In genomic region chr12:98180235-98180800, GRCm38 (mm10) we compare ENCODE assay signal across 19 mouse cellular contexts.
DNase-seq lines count a peak whose midpoint lies in the region; ATAC-seq and TF ChIP-seq lines count a peak whose summit lies in the region.
"Had no signal": no experiment of that assay in that cellular context is flagged by ENCODE, and none has a peak within 500 bp of the region (broad histone marks: within the 10 kb centered on the region; RNA-seq: fewer than 3 reads in every experiment).

No protein-coding gene starts in this region.

- H3K27ac ChIP-seq in cerebellum, adult 2 months (ENCODE audit: insufficient read depth, low read length) = no peak overlapping the region
- H3K27ac ChIP-seq in heart, embryonic 10.5 days = peak overlapping the region; percentile 16; the same call in 1 of the 2 replicates
- no peak overlapping the region for H3K27ac ChIP-seq in heart, embryonic 11.5 days (ENCODE audit: low read depth, low read length)
- no peak overlapping the region for H3K27ac ChIP-seq in midbrain, embryonic 11.5 days (ENCODE audit: low read depth, low read length)
- no peak overlapping the region for H3K27ac ChIP-seq in midbrain, embryonic 13.5 days
- no peak overlapping the region for H3K27ac ChIP-seq in bone marrow macrophage, adult 2 months (ENCODE audit: insufficient read depth, low read depth, low read length)
- H3K27ac ChIP-seq: embryonic facial prominence, embryonic 13.5 days; liver, embryonic 13.5 days; stomach, embryonic 15.5 days had no signal

- H3K4me3 ChIP-seq in cerebellum, adult 2 months (replicated peaks; ENCODE audit: insufficient read depth, low read depth, low read length) = no peak overlapping the region
- H3K4me3 ChIP-seq in heart, embryonic 10.5 days = no peak overlapping the region
- H3K4me3 ChIP-seq in heart, embryonic 11.5 days (ENCODE audit: low read depth, low read length) = no peak overlapping the region
- H3K4me3 ChIP-seq in midbrain, embryonic 11.5 days (ENCODE audit: low read depth, low read length) = no peak overlapping the region
- no peak overlapping the region for H3K4me3 ChIP-seq in midbrain, embryonic 13.5 days (replicated peaks)
- H3K4me3 ChIP-seq in bone marrow macrophage, adult 2 months (ENCODE audit: insufficient read depth, low read length) = no peak overlapping the region
- H3K4me3 ChIP-seq: embryonic facial prominence, embryonic 13.5 days; heart, embryonic 12.5 days; liver, embryonic 13.5 days; midbrain, embryonic 12.5 days; stomach, embryonic 15.5 days had no signal

- no peak overlapping the region for H3K9ac ChIP-seq in heart, embryonic 11.5 days (ENCODE audit: low read depth, low read length)
- H3K9ac ChIP-seq in midbrain, embryonic 11.5 days (ENCODE audit: low read length) = no peak overlapping the region
- no peak overlapping the region for H3K9ac ChIP-seq in midbrain, embryonic 13.5 days (replicated peaks)
- H3K9ac ChIP-seq: embryonic facial prominence, embryonic 13.5 days; heart, embryonic 12.5 days; liver, embryonic 13.5 days; midbrain, embryonic 12.5 days; stomach, embryonic 15.5 days had no signal

- H3K9me3 ChIP-seq in heart, embryonic 10.5 days = no peaks in the 10 kb centered on the region
- no peaks in the 10 kb centered on the region for H3K9me3 ChIP-seq in heart, embryonic 11.5 days (replicated peaks; ENCODE audit: control insufficient read depth, low read length)
- no peaks in the 10 kb centered on the region for H3K9me3 ChIP-seq in midbrain, embryonic 11.5 days (ENCODE audit: control insufficient read depth, low read length)
- H3K9me3 ChIP-seq in midbrain, embryonic 13.5 days = no peaks in the 10 kb centered on the region
- H3K9me3 ChIP-seq: embryonic facial prominence, embryonic 13.5 days; G1E; heart, embryonic 12.5 days; liver, embryonic 13.5 days; midbrain, embryonic 12.5 days; stomach, embryonic 15.5 days had no signal

- no peaks in the 10 kb centered on the region for H3K27me3 ChIP-seq in cerebellum, adult 2 months (ENCODE audit: control insufficient read depth, insufficient read depth, low read length)
- no peaks in the 10 kb centered on the region for H3K27me3 ChIP-seq in heart, embryonic 10.5 days (ENCODE audit: insufficient read depth, poor library complexity, severe bottlenecking)
- H3K27me3 ChIP-seq in heart, embryonic 11.5 days (ENCODE audit: control insufficient read depth, insufficient read depth, low read length) = no peaks in the 10 kb centered on the region
- H3K27me3 ChIP-seq in midbrain, embryonic 11.5 days (ENCODE audit: control insufficient read depth, insufficient read depth, low read length) = no peaks in the 10 kb centered on the region
- peaks cover 5% of the 10 kb centered on the region; the same call in 1 of the 2 replicates for H3K27me3 ChIP-seq in midbrain, embryonic 13.5 days
- H3K27me3 ChIP-seq: heart, embryonic 12.5 days; liver, embryonic 13.5 days; midbrain, embryonic 12.5 days; stomach, embryonic 15.5 days had no signal

- H3K36me3 ChIP-seq in heart, embryonic 10.5 days = no peaks in the 10 kb centered on the region
- no peaks in the 10 kb centered on the region for H3K36me3 ChIP-seq in heart, embryonic 11.5 days (ENCODE audit: control insufficient read depth, insufficient read depth, low read length)
- no peaks in the 10 kb centered on the region for H3K36me3 ChIP-seq in midbrain, embryonic 11.5 days (ENCODE audit: control insufficient read depth, insufficient read depth, low read length)
- no peaks in the 10 kb centered on the region for H3K36me3 ChIP-seq in midbrain, embryonic 13.5 days
- H3K36me3 ChIP-seq: embryonic facial prominence, embryonic 13.5 days; G1E; heart, embryonic 12.5 days; liver, embryonic 13.5 days; midbrain, embryonic 12.5 days; stomach, embryonic 15.5 days had no signal

- H3K4me1 ChIP-seq in cerebellum, adult 2 months (ENCODE audit: control insufficient read depth, insufficient read depth, low read length) = no peaks in the 10 kb centered on the region; the same call in 1 of the 2 replicates
- H3K4me1 ChIP-seq in heart, embryonic 10.5 days = peaks cover 6% of the 10 kb centered on the region
- H3K4me1 ChIP-seq in heart, embryonic 11.5 days (ENCODE audit: control insufficient read depth, insufficient read depth, low read length) = no peaks in the 10 kb centered on the region
- no peaks in the 10 kb centered on the region for H3K4me1 ChIP-seq in midbrain, embryonic 11.5 days (ENCODE audit: control insufficient read depth, insufficient read depth, low read length)
- H3K4me1 ChIP-seq in midbrain, embryonic 13.5 days (replicated peaks) = peaks cover 10% of the 10 kb centered on the region; the same call in 1 of the 2 replicates
- no peaks in the 10 kb centered on the region for H3K4me1 ChIP-seq in bone marrow macrophage, adult 2 months (ENCODE audit: control insufficient read depth, insufficient read depth, low read length)
- H3K4me1 ChIP-seq: heart, embryonic 12.5 days; liver, embryonic 13.5 days; stomach, embryonic 15.5 days had no signal

- TF ChIP-seq POLR2A in cerebellum, adult 2 months (IDR thresholded peaks at IDR 0.05; ENCODE audit: borderline replicate concordance, insufficient read depth, low read length) = no peak
- TF ChIP-seq POLR2A in bone marrow macrophage, adult 2 months (IDR thresholded peaks at IDR 0.05; ENCODE audit: borderline replicate concordance, low read depth, low read length) = no peak

- TF ChIP-seq CTCF in cerebellum, adult 2 months (IDR thresholded peaks at IDR 0.05; ENCODE audit: borderline replicate concordance, insufficient read depth, low read depth, low read length) = no peak
- TF ChIP-seq CTCF in bone marrow macrophage, adult 2 months (IDR thresholded peaks at IDR 0.05; ENCODE audit: low read depth, low read length) = peak; percentile 7; the same call in 1 of the 2 replicates

- 0 out of 2 replicates have a peak, but pooled peaks have one; percentile 10 for ATAC-seq in cerebellum, adult (ENCODE audit: insufficient number of reproducible peaks, low FRiP score, low TSS enrichment)
- ATAC-seq in heart, embryonic 11.5 days (replicated peaks; ENCODE audit: insufficient number of reproducible peaks, low FRiP score, low TSS enrichment) = no peak
- no peak for ATAC-seq in midbrain, embryonic 11.5 days (ENCODE audit: low FRiP score)
- no peak for ATAC-seq in midbrain, embryonic 13.5 days
- ATAC-seq: intestine, embryonic 16.5 days had no signal

- DNase-seq in cerebellum, adult 2 months = no peak
- no peak for DNase-seq in heart, embryonic 10.5 days (ENCODE audit: low spot score)
- DNase-seq in midbrain, embryonic 11.5 days (ENCODE audit: low spot score, missing footprints) = peak; percentile 44
- DNase-seq in urinary bladder, postnatal 14 days (ENCODE audit: low spot score) = no peak
- DNase-seq: adrenal gland, postnatal 25 days; gastrocnemius, postnatal 10 days; heart, postnatal 4 days; liver, embryonic 13.5 days; right cerebral cortex, adult 18-20 months had no signal

- H3K4me2 ChIP-seq in heart, embryonic 11.5 days = no peak overlapping the region
- no peak overlapping the region for H3K4me2 ChIP-seq in midbrain, embryonic 11.5 days
- H3K4me2 ChIP-seq in midbrain, embryonic 13.5 days (replicated peaks) = no peak overlapping the region
- H3K4me2 ChIP-seq: embryonic facial prominence, embryonic 13.5 days; heart, embryonic 12.5 days; liver, embryonic 13.5 days; midbrain, embryonic 12.5 days; stomach, embryonic 15.5 days had no signal

- 86% methylated on average over 16 of the region's 16 CpGs for WGBS in cerebellum, adult 2 months
- WGBS in heart, embryonic 10.5 days = 87% methylated on average over 16 of the region's 16 CpGs
- 89% methylated on average over 16 of the region's 16 CpGs for WGBS in heart, embryonic 11.5 days (ENCODE audit: insufficient replicate concordance)
- 93% methylated on average over 16 of the region's 16 CpGs for WGBS in midbrain, embryonic 11.5 days
- WGBS in midbrain, embryonic 13.5 days = 95% methylated on average over 16 of the region's 16 CpGs
